Mouse (Mus musculus): ENCODE results near the gene Plac1.
A peak's percentile ranks its signal among the peaks of the same experiment; 100 is the strongest.
"Not testable (repeated sequence)": the region's sequence is repeated elsewhere in the genome, so short reads cannot be mapped to it uniquely, and the experiment has no call there.

The Plac1 gene

GRCm38 (mm10) chrX:53240011-53240410 is at the start of gene Plac1:
TSS of gene Plac1 (minus strand) at chrX:53240111.
- DNase-seq (ENCODE audit: low spot score), result no peak

GRCm38 (mm10) chrX:53287924-53288323 is 48.0 kb upstream of the Plac1 start:
- no peak for DNase-seq (ENCODE audit: low spot score)

GRCm38 (mm10) chrX:53273124-53273523 is 33.2 kb upstream of the Plac1 start, which contains the start of gene Fam122c:
TSS of gene Fam122c (plus strand) at chrX:53273424.
- DNase-seq (ENCODE audit: low spot score), result no peak

- DNase-seq (ENCODE audit: low spot score), result not testable (repeated sequence)
Measured at GRCm38 (mm10) chrX:53271628-53272027, 31.7 kb upstream of the Plac1 start.

- no peak for DNase-seq (ENCODE audit: low spot score)
Measured at GRCm38 (mm10) chrX:53270063-53270432, 30.1 kb upstream of the Plac1 start.

GRCm38 (mm10) chrX:53269289-53270062 is 29.6 kb upstream of the Plac1 start, which contains the start of gene Fam122b:
TSS of gene Fam122b (minus strand) at chrX:53269805.
- peak; percentile 88 for DNase-seq (ENCODE audit: low spot score)

GRCm38 (mm10) chrX:53268856-53269255 is 28.9 kb upstream of the Plac1 start:
- DNase-seq (ENCODE audit: low spot score), result peak; percentile 52

- peak; percentile 33 for DNase-seq (ENCODE audit: low spot score)
Measured at GRCm38 (mm10) chrX:53266186-53266585, 26.3 kb upstream of the Plac1 start.

- no peak for DNase-seq (ENCODE audit: low spot score)
Measured at GRCm38 (mm10) chrX:53255195-53255594, 15.3 kb upstream of the Plac1 start.

GRCm38 (mm10) chrX:53237971-53238370 is 1.9 kb downstream of the Plac1 start:
- no peak for DNase-seq (ENCODE audit: low spot score)

- no peak for DNase-seq (ENCODE audit: low spot score)
Measured at GRCm38 (mm10) chrX:53236404-53236803, 3.5 kb downstream of the Plac1 start.

GRCm38 (mm10) chrX:53233689-53234088 is 6.2 kb downstream of the Plac1 start:
- DNase-seq (ENCODE audit: low spot score), result peak; percentile 22

GRCm38 (mm10) chrX:53231965-53232364 is 7.9 kb downstream of the Plac1 start:
- DNase-seq (ENCODE audit: low spot score), result no peak

- no peak for DNase-seq (ENCODE audit: low spot score)
Measured at GRCm38 (mm10) chrX:53224353-53224944, 15.5 kb downstream of the Plac1 start.

- DNase-seq (ENCODE audit: low spot score), result no peak
Measured at GRCm38 (mm10) chrX:53220855-53221254, 19.1 kb downstream of the Plac1 start.

GRCm38 (mm10) chrX:53214557-53215229 is 25.2 kb downstream of the Plac1 start:
- DNase-seq (ENCODE audit: low spot score), result peak; percentile 11

GRCm38 (mm10) chrX:53213838-53214237 is 26.1 kb downstream of the Plac1 start:
- DNase-seq (ENCODE audit: low spot score), result no peak

GRCm38 (mm10) chrX:53212485-53212884 is 27.4 kb downstream of the Plac1 start:
- DNase-seq (ENCODE audit: low spot score), result no peak

GRCm38 (mm10) chrX:53211756-53212483 is 28.0 kb downstream of the Plac1 start:
- DNase-seq (ENCODE audit: low spot score), result peak; percentile 46

- DNase-seq (ENCODE audit: low spot score), result no peak
Measured at GRCm38 (mm10) chrX:53209431-53209830, 30.5 kb downstream of the Plac1 start.

- DNase-seq (ENCODE audit: low spot score), result no peak
Measured at GRCm38 (mm10) chrX:53204690-53205311, 35.1 kb downstream of the Plac1 start.

- no peak for DNase-seq (ENCODE audit: low spot score)
Measured at GRCm38 (mm10) chrX:53201616-53202015, 38.3 kb downstream of the Plac1 start.
